Mouse (Mus musculus) brain, embryonic 14.5 days (tissue): ENCODE data around the gene Pum1.

Experiments used
- CTCF ChIP-seq: fragments of 200-500 bp; IDR thresholded peaks from 2 replicates; pipeline ENCODE4 v1.5.1; 2012; ENCODE audit warnings: inconsistent platforms, mild to moderate bottlenecking, moderate library complexity, borderline replicate concordance; ENCODE audit not compliant: insufficient read depth, insufficient read length; ENCODE audit errors: extremely low read depth
- POLR2A ChIP-seq: fragments of 200-500 bp; IDR thresholded peaks from 2 replicates; pipeline ENCODE4 v1.6.1; 2012; ENCODE audit warnings: mild to moderate bottlenecking, inconsistent platforms, borderline replicate concordance; ENCODE audit not compliant: poor library complexity, insufficient read depth, insufficient read length, severe bottlenecking; ENCODE audit errors: extremely low read depth

DNA sequence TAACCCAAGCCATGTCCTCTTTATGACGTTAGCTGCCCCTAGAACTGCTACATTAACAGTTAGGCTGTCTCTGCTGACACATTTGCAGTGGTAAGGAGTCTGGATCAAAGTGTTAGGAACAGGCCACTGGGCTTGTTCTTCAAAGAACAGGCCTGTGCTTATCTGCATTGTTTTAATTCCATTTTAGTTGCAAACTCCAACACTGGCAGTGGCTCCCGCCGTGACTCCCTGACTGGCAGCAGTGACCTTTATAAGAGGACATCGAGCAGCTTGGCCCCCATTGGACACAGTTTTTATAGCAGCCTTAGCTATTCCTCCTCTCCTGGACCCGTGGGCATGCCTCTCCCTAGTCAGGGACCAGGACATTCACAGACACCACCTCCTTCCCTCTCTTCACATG, 90.6 kb downstream of the Pum1 start:
- TF ChIP-seq CTCF (no peak), POLR2A (no peak)
